Mouse (Mus musculus): ENCODE measurements around the gene Rcc1. TPM values are rescaled to one million over a fixed set of nuclear protein-coding genes. Genes with fewer than 3 reads are reported as not detected.
"Not testable (repeated sequence)": the region's sequence is repeated elsewhere in the genome, so short reads cannot be mapped to it uniquely, and the experiment has no call there.

Rcc1 gene
- polyA plus RNA-seq, 2 experiments: 21.5 to 27.2 TPM

- Histone ChIP-seq H3K36me3 (replicated peaks; ENCODE audit: control insufficient read depth, insufficient read depth, low read depth) (peaks cover 39% of the 10 kb centered on the region), H3K27ac (no peak overlapping the region), H3K9ac (replicated peaks) (no peak overlapping the region), H3K4me3 (ENCODE audit: insufficient read depth in 1 of 2, low read depth in 2 of 2, low read length in 2 of 2) (no peak overlapping the region), H3K4me1 (replicated peaks; ENCODE audit: control insufficient read depth in 2 of 2, insufficient read depth in 2 of 2, low read length in 1 of 2) (no peaks in the 10 kb centered on the region), H3K27me3 (ENCODE audit: control insufficient read depth, insufficient read depth, low read length) (no peaks in the 10 kb centered on the region), H3K9me3 (ENCODE audit: control insufficient read depth, low read length) (peaks cover 3% of the 10 kb centered on the region; the same call in 1 of the 2 replicates), H3K4me2 (ENCODE audit: low read depth) (no peak overlapping the region)
- 93% methylated on average over 4 of the region's 4 CpGs for WGBS (ENCODE audit: insufficient replicate concordance)
- no peak for DNase-seq (ENCODE audit: low read depth in 3 of 3, low spot score in 3 of 3)
- no peak for ATAC-seq (ENCODE audit: insufficient read depth)
- TF ChIP-seq EP300 (IDR thresholded peaks at IDR 0.05; ENCODE audit: low read depth): no peak
- TF ChIP-seq CTCF (IDR thresholded peaks at IDR 0.05; ENCODE audit: low read depth): no peak
Measured at GRCm38 (mm10) chr4:132291056-132291455, 62.3 kb downstream of the Rcc1 start.

DNA sequence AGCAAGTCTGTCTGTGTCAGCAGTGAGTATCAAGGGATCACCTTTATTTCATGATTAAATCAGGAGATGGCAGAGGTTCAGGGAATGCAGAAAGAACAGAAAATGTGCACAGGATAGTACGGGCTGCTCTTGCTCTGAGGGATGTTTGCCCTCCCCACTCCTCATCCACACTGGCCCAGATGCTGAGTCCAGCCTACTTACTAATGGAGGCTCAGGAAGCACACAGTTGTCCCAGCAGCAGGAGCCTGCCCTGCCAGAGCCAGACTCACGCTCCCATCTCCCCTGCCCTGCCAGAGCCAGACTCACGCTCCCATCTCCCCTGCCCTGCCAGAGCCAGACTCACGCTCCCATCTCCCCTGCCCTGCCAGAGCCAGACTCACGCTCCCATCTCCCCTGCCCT is 64.6 kb downstream of the Rcc1 start:
- not testable (repeated sequence) for H3K27me3 ChIP-seq (ENCODE audit: control insufficient read depth, insufficient read depth, low read length); H3K9me3 ChIP-seq (ENCODE audit: control insufficient read depth, low read length); H3K4me1 ChIP-seq (replicated peaks; ENCODE audit: control insufficient read depth in 2 of 2, insufficient read depth in 2 of 2, low read length in 1 of 2); H3K4me3 ChIP-seq (ENCODE audit: insufficient read depth in 1 of 2, low read depth in 2 of 2, low read length in 2 of 2); H3K27ac ChIP-seq; H3K9ac ChIP-seq (replicated peaks); ATAC-seq (ENCODE audit: insufficient read depth); H3K4me2 ChIP-seq (ENCODE audit: low read depth); DNase-seq (ENCODE audit: low read depth in 3 of 3, low spot score in 3 of 3)
- H3K36me3 ChIP-seq (replicated peaks; ENCODE audit: control insufficient read depth, insufficient read depth, low read depth): peaks cover 53% of the 10 kb centered on the region
- 92% methylated on average over 3 of the region's 5 CpGs for WGBS (ENCODE audit: insufficient replicate concordance)

Other genes starting within 250 kb of the Rcc1 start
- gene Oprd1, start 209.1 kb downstream of the Rcc1 start, polyA plus RNA-seq (2012; rRNA removed): 0.03 and 0.04 TPM in 2 replicates
- gene Oprd1, start 209.1 kb downstream of the Rcc1 start, polyA plus RNA-seq (2014; fragmentation: Nextera tagmentation; extraction: Ambion mirVana): 0.04 TPM in 1 of 2 replicates, not detected in the other
- 5.5 and 8.5 TPM in 2 replicates for gene Ythdf2, start 141.3 kb downstream of the Rcc1 start, polyA plus RNA-seq (2012; rRNA removed)
- gene Ythdf2, start 141.3 kb downstream of the Rcc1 start, polyA plus RNA-seq (2014; fragmentation: Nextera tagmentation; extraction: Ambion mirVana): 29.3 and 31.7 TPM in 2 replicates
- 6.3 and 8.1 TPM in 2 replicates for gene Gmeb1, start 92.0 kb downstream of the Rcc1 start, polyA plus RNA-seq (2012; rRNA removed)
- gene Gmeb1, start 92.0 kb downstream of the Rcc1 start, polyA plus RNA-seq (2014; fragmentation: Nextera tagmentation; extraction: Ambion mirVana): 9.9 and 12.2 TPM in 2 replicates
- 10.4 and 24.5 TPM in 2 replicates for gene Taf12, start 79.2 kb downstream of the Rcc1 start, polyA plus RNA-seq (2012; rRNA removed)
- gene Taf12, start 79.2 kb downstream of the Rcc1 start, polyA plus RNA-seq (2014; fragmentation: Nextera tagmentation; extraction: Ambion mirVana): 48.7 and 49.5 TPM in 2 replicates
- 0.33 and 0.47 TPM in 2 replicates for gene Rab42, start 50.2 kb downstream of the Rcc1 start, polyA plus RNA-seq (2012; rRNA removed)
- 0.25 and 0.27 TPM in 2 replicates for gene Rab42, start 50.2 kb downstream of the Rcc1 start, polyA plus RNA-seq (2014; fragmentation: Nextera tagmentation; extraction: Ambion mirVana)
- 7.0 and 8.8 TPM in 2 replicates for gene Trnau1ap, start 24.1 kb downstream of the Rcc1 start, polyA plus RNA-seq (2012; rRNA removed)
- 36.6 and 36.7 TPM in 2 replicates for gene Trnau1ap, start 24.1 kb downstream of the Rcc1 start, polyA plus RNA-seq (2014; fragmentation: Nextera tagmentation; extraction: Ambion mirVana)
- gene Phactr4, start 68.9 kb upstream of the Rcc1 start, polyA plus RNA-seq (2012; rRNA removed): 6.2 and 7.4 TPM in 2 replicates
- 10.9 and 14.0 TPM in 2 replicates for gene Phactr4, start 68.9 kb upstream of the Rcc1 start, polyA plus RNA-seq (2014; fragmentation: Nextera tagmentation; extraction: Ambion mirVana)
- gene Med18, start 110.3 kb upstream of the Rcc1 start, polyA plus RNA-seq (2012; rRNA removed): 4.0 and 4.3 TPM in 2 replicates
- 3.4 and 3.9 TPM in 2 replicates for gene Med18, start 110.3 kb upstream of the Rcc1 start, polyA plus RNA-seq (2014; fragmentation: Nextera tagmentation; extraction: Ambion mirVana)
- gene Sesn2, start 156.9 kb upstream of the Rcc1 start, polyA plus RNA-seq (2012; rRNA removed): 3.4 TPM in 2 replicates
- gene Sesn2, start 156.9 kb upstream of the Rcc1 start, polyA plus RNA-seq (2014; fragmentation: Nextera tagmentation; extraction: Ambion mirVana): 3.3 and 4.1 TPM in 2 replicates
- 544 and 902 TPM in 2 replicates for gene Atpif1, start 180.1 kb upstream of the Rcc1 start, polyA plus RNA-seq (2012; rRNA removed)
- 1,811 and 1,820 TPM in 2 replicates for gene Atpif1, start 180.1 kb upstream of the Rcc1 start, polyA plus RNA-seq (2014; fragmentation: Nextera tagmentation; extraction: Ambion mirVana)
- gene Dnajc8, start 181.9 kb upstream of the Rcc1 start, polyA plus RNA-seq (2012; rRNA removed): 47.6 and 84.2 TPM in 2 replicates
- gene Dnajc8, start 181.9 kb upstream of the Rcc1 start, polyA plus RNA-seq (2014; fragmentation: Nextera tagmentation; extraction: Ambion mirVana): 109 and 111 TPM in 2 replicates
- gene Ptafr, start 210.5 kb upstream of the Rcc1 start, polyA plus RNA-seq (2012; rRNA removed): 0.52 and 0.61 TPM in 2 replicates
- gene Ptafr, start 210.5 kb upstream of the Rcc1 start, polyA plus RNA-seq (2014; fragmentation: Nextera tagmentation; extraction: Ambion mirVana): 0.18 and 0.25 TPM in 2 replicates